Mouse (Mus musculus): ENCODE results near the gene Fam214a. TPM values are rescaled to one million over a fixed set of nuclear protein-coding genes. Genes with fewer than 3 reads are reported as not detected.

The Fam214a gene
- polyA plus RNA-seq, 1 experiment from 2014 or later, result 8.9 TPM

GRCm38 (mm10) chr9:75077191-75077590, 124.5 kb downstream of the Fam214a start:
- no peaks in the 10 kb centered on the region for H3K4me1 ChIP-seq (ENCODE audit: insufficient read depth)
- H3K4me2 ChIP-seq, result no peak overlapping the region
- no peaks in the 10 kb centered on the region for H3K9me3 ChIP-seq (ENCODE audit: low read depth, low read length)
- H3K27me3 ChIP-seq (ENCODE audit: insufficient read depth, low read length), result no peaks in the 10 kb centered on the region
- TF ChIP-seq CTCF (IDR thresholded peaks at IDR 0.05; ENCODE audit: low read depth), result no peak
- no peak for DNase-seq
- no peak overlapping the region for H3K9ac ChIP-seq
- no peak for ATAC-seq (ENCODE audit: insufficient read depth)
- no peak overlapping the region for H3K4me3 ChIP-seq (ENCODE audit: low read depth, low read length)
- H3K36me3 ChIP-seq (ENCODE audit: insufficient read depth), result no peaks in the 10 kb centered on the region
- H3K27ac ChIP-seq (ENCODE audit: low read depth), result no peak overlapping the region

Other genes starting within 250 kb of the Fam214a start
- not detected in 2 replicates for gene Onecut1, start 91.0 kb upstream of the Fam214a start, polyA plus RNA-seq (2014; fragmentation: Nextera tagmentation; extraction: Ambion mirVana)
- gene Arpp19, start 84.7 kb downstream of the Fam214a start, polyA plus RNA-seq (2014; fragmentation: Nextera tagmentation; extraction: Ambion mirVana), result 289 and 306 TPM in 2 replicates
- gene Myo5a, start 118.1 kb downstream of the Fam214a start, polyA plus RNA-seq (2014; fragmentation: Nextera tagmentation; extraction: Ambion mirVana), result 19.0 and 20.6 TPM in 2 replicates

All from lung, embryonic 14.5 days (tissue).